Mouse (Mus musculus) embryonic fibroblast, embryonic 13.5 days (primary cell): ENCODE measurements around the gene Map3k3.

Source experiments
- CTCF ChIP-seq: IDR thresholded peaks from 2 replicates; pipeline ENCODE4 v1.5.1; 2011; ENCODE audit warnings: mild to moderate bottlenecking, control low read depth, low read length, moderate library complexity, borderline replicate concordance; ENCODE audit not compliant: insufficient read depth
- POLR2A ChIP-seq: IDR thresholded peaks from 2 replicates; pipeline ENCODE4 v1.6.1; 2011; ENCODE audit warnings: low read depth, mild to moderate bottlenecking, control low read depth, low read length, moderate library complexity

GRCm38 (mm10) chr11:106174372-106174771, 90.0 kb downstream of the Map3k3 start:
- TF ChIP-seq CTCF (no peak), POLR2A (no peak)
